Mouse (Mus musculus) ovary, postnatal 36 days (tissue): ENCODE results near the gene Mllt3.

Experiments
- DNase-seq: peaks from one replicate; pipeline ENCODE4 v3.0.0; 2022; ENCODE audit warnings: low spot score, mixed read lengths

Gene Mllt3

GRCm38 (mm10) chr4:88033216-88033653 lies at the start of gene Mllt3:
Gene Mllt3, minus strand, starts transcription at chr4:88033364.
- DNase-seq, result peak; percentile 97

- no peak for DNase-seq
Measured at GRCm38 (mm10) chr4:88082381-88082780, 49.2 kb upstream of the Mllt3 start.

DNA sequence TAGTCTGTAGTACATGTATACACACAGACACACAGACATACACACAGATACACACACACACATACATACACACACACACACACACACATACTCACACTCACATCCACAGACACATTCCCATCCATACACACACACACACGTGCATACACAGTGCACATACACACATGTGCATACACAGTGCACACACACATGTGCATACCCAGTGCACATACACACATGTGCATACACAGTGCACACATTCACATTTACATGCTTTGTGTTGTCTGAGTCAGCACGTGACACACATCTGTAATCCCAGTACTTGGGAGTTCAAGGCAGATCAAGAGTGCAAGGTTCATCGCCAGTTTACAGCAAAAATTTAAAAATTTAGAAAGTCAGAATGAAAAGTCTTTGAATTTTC lies 48.7 kb upstream of the Mllt3 start:
- no peak for DNase-seq

DNA sequence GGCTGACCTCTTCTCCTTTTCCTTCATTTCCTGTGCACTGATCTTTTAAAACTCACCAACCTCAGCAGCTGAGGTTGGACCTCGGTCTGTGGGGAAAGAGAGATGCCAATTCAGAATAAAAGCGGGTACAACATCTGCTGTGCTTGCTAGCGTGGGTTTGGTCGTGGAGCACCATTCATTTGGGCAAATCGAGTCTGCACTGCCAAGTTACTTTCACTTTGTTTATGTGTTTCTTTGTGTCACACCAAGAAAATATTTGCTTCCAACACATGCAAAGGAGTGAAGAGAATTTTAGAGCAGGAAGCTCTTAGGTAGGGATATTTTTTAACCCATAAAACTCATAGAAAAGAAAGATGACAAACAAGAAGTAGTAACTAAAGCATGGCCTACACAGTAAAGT lies 48.3 kb upstream of the Mllt3 start:
- DNase-seq, result no peak

- DNase-seq, result no peak
Measured at GRCm38 (mm10) chr4:88078983-88079382, 45.8 kb upstream of the Mllt3 start.

GRCm38 (mm10) chr4:88075388-88075787 lies 42.2 kb upstream of the Mllt3 start:
- no peak for DNase-seq

DNA sequence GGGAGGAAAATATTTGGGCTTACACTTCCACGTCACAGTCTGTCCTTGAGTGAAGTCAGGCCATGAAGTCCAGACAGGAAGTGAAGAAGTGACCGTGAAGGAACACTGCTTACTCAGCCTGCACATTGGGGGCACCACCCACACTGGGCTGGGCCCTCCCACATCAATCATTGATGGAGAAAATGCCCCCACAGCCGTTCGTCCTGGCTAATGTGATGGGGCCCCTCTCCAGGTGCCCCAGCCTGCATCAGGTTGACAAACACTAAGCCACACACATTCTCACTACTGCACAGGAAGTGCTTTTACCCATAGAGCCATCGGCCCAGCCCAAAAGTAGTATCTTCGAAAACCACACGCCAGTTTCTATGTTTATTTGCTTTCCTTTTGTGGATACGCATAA lies 13.1 kb upstream of the Mllt3 start:
- DNase-seq, result no peak

- DNase-seq, result no peak
Measured at GRCm38 (mm10) chr4:88045151-88045550, 12.0 kb upstream of the Mllt3 start.

DNA sequence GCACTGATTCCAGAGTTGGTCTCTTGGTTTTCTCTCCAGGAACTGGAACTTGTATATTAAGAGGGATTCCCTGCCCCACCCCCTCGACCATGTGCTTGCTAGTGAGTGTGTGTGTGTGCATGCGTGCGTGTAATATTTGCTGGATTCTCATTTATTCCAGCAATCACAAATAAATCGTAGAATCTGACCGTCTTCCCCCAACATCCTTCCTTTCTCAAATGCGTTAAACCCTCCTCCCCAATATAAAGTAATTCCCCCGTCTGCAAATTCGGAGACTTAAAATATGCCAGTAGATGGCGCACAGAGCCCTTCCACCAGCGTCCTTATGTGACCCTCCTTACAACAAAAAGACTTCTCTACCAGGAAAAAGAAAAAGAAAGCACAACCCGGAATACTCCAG lies 2.2 kb upstream of the Mllt3 start:
- DNase-seq, result peak; percentile 24

DNA sequence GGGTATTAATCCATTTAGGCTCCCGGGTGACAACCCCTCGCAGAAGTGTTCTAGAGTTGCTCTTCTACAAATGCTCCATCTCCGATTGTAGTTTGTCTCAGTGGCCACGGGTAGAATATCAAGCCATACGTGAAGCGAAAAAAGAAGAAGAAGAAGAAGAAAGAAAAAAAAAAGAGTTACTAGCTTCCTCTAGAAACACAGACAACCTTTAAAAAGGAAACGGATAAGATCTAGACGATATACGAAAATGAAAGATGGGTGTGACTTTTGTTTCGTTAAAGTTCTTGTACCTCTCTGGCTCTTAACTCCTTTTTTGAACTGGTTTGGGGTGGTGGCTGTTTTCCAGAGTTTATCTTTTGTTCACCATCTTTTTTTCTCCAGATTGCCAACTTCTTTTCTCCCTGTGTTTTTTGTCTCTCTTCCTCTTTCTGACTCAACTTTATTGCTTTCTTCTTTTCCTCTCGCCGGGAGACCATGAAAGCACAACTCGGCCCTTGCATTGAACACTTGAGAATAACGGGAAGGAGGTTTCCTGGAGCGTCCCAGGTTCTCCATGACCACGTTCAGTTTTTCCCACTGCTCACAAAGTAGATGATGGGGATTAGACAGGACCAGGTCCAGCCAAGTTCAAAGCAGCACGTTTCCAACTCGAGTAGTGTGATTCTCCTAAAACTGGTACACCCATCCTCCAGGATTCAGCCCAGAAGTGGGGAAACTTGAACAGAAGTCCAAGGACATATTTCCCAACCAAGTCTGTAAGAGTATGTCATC lies 1.4 kb upstream of the Mllt3 start:
- no peak for DNase-seq

DNA sequence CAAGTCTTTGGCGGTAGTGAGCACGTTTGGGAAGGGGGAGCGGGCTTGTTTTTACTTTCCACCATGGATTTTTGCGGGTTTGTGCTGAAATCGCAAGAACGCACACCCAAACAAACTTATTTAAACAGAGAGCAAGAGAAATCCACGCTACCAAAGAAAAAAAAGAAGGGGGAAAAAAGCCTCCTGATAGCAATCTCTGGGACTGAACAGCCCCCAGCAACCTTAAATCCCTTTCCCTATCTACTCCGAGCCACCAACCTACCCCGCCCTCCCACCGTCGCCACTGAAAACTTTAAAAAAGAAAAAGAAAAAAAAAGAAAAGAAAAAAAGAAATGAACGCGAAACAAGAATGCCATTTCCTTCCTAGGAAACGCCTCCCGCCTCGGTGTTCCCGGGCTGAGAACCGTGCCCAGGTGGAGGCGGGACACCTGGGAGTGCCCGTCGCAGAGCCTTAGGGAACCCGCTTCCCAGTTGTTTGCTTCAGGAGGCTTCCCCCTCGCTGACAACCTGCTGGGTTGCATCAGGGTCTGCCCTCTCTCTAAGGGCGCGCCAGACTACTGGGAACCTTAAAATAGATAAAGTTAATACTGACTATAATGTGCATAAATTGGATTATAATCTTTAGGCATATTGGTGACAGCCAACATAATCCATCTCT lies 694 bp upstream of the Mllt3 start:
- peak; percentile 26 for DNase-seq

DNA sequence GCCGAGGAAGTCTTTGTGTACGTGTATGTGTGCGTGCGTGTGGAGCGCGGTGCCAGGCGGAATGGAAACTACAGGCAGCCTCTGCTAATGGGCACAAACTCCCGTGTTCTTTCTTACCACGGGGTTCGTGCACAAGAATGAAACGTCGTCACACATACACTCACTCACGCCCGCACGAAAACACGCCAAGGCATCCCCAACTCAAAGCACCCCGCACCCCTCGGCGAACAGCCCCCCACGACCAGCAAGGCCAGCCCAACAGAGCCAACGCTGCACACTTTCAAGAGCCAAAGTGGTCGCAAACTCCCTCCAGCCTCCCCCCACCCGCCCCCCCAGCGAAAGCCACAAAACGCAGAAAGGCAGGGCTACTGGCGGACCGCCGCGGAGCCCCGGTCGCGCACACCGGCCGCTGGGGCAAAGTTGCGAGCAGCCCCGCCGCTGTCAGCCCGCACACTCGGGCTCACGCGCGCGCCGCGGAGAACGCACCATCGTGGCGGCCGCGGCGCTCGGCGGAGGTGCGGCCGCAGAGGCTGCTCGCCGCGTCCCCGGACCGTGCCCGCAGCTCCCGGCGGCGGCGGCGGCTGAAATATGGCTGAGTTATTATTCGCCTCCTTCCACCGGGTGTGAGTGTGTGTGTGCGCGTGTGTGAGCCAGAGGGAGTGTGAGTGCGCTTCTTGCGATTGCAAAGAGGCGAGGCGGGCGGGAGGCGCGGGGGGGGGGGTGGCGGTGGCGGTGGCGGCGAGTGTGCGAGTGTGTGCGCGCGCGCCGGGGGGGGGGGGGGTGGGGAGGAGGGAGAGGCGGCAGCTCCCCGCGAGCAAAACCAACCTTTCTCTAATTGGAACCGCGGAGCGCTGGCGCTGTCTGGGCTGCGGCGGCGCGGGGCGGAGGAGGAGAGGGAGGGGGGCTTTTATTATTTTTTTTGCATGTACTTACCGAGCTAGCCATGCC lies 739 bp downstream of the Mllt3 start:
- DNase-seq, result peak; percentile 55

DNA sequence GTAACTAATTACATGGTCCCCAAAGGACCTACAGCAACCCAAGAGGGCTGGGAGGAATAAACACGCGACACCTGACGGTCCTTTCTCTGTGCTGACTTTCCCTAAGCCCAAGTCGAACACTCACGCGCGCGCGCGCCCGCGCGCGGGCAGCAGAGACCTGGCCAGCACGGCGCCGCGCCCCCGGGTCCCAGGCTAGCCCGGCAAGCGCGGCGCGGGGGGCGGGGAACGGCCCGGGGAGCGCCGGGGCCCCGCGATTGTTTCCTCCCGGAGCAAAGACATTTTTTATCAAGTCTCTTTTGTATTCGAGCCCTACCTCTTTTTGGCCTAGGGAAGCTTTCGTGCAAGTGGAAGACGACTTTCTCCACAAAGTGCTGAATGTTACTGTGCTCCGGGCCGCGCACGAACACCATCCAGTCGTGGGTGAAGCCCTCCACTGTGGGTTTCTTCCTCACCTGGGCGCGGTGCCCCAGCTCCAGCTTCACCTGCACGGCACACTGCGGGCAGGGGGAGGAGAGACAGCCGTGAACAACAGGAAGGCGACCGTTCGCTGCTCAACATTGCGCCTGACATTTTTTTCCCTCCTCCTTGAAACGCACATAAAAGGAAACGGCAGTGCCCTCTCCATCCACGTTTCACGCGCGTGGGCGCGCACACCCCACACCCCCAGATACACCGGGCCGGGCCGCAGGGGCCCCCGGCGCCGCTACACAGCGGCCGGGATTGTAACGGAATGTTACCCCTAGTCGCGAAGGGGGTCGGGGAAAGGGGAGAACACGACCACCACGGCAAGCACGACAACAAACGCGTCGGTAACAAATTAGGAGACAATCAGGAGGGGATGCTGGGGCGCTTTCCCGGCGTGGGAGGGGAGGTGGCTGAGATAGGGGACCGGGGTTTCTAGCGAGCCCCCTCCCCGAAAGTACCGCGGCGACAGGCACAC lies 1.7 kb downstream of the Mllt3 start:
- DNase-seq, result peak; percentile 46

- no peak for DNase-seq
Measured at GRCm38 (mm10) chr4:88023567-88023966, 9.6 kb downstream of the Mllt3 start.

DNA sequence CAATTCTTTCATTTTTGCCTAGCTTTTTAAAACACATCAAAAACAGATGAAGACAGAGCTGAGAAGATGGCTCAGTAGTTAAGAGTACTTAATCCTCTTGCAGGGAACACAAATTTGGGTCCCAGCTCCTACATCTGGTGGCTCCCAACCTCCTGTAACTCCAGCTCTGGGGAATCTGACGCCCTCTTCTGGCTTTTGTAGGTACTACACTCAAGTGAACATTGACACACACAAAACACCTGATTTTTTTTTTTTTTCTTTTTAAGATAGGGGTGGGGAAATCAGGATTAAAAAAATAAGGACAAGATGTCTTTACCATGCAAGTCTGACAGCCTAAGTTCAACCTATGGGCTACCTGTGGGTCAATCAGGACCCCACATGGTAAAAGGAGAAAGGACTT lies 10.5 kb downstream of the Mllt3 start:
- no peak for DNase-seq

DNA sequence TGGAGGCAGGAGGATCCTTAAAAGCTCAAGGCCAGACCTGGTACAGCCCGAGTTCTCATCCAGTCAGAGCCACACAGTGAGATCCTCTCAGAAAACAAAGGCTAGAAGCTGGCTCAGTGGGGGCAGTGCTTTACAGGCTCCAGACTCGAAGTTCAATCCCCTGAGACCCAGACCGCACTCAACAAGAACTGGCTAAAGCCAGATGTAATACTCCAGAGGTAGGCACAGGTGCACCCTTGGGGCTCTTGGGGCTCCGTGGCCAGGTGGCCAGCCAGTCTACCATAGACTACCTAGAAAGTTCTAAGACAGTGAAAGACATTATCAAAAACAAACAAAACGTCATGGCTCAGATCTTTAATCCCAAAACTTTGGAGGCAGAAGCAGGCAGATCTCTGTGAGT lies 12.7 kb downstream of the Mllt3 start:
- DNase-seq, result no peak

GRCm38 (mm10) chr4:88019645-88020044 lies 13.5 kb downstream of the Mllt3 start:
- DNase-seq, result no peak

DNA sequence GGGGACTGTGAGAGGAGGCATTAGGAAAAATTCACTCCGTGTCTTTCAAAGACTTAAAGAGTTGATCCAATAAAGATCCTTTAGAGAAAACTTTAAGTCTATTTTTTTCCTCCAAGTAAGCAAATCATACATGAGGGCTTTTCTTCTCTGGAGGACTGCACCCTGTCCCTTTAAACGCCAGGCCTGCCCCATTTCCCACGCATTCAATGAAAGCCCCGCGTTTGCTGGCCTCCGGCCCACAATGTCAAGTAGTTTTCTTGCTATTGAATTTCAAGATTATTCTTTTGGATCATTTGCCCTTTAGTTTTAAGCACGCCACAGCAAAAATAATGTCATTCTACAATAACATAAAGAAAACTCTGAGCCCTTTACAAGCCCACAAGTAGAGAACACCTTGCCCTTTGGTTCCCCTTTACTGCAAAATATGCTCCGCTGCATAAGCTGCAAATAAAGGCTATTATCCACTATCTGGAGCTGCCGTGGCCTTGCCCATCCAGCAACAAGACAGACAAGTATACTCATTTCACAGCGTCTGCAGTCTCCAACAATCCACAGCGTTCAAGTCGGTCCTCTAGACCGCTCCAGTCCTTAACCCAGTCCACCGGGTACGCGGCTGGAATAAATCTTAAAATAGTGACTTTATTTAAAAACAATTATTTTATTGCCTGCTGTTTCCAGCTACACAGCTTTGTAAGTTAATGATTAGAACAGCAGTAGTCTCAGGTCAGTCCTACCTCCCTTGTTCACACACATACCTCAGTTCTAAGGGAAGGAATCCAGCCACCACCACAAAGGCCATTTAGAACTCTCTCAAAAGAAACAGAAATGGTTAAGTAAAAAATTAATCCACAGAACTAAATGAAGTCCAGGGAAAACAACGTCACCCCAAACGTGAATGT lies 15.5 kb downstream of the Mllt3 start:
- DNase-seq, result peak; percentile 32

DNA sequence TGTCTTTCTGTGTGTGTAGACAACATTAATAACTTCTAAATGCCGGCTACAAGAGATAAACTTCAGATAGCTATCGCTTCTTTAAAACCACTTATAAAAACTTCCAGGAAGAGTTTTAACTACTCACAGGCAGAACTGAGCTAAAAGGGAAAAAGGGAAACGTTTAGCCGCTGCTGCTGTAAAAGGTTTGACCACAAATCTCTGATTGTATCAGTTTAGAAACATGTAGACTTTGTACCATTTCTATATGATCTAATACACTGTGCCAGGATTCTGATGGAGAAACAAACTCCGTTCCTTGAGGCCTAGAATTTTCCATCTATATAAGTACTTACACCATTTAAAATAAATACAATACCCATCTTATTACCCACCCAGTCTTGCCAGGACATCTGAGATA lies 17.4 kb downstream of the Mllt3 start:
- DNase-seq, result no peak

GRCm38 (mm10) chr4:88015261-88015660 lies 17.9 kb downstream of the Mllt3 start:
- DNase-seq, result no peak
